Mouse (Mus musculus) c-Kit-positive CD71-negative TER-119-negative erythroid progenitor cells, embryonic 14.5 days (primary cell): ENCODE data around the gene Rnf213.
A peak's percentile ranks its signal among the peaks of the same experiment; 100 is the strongest.
"Not testable (repeated sequence)": the region's sequence is repeated elsewhere in the genome, so short reads cannot be mapped to it uniquely, and the experiment has no call there.

Experiments used
- DNase-seq: peaks from one replicate; pipeline ENCODE4 v3.0.0-alpha.2; 2013; ENCODE audit warnings: low read depth

The Rnf213 gene

GRCm38 (mm10) chr11:119392800-119393482 lies at the start of gene Rnf213:
Gene Rnf213, plus strand, starts transcription at chr11:119393100.
- peak; percentile 69 for DNase-seq

DNA sequence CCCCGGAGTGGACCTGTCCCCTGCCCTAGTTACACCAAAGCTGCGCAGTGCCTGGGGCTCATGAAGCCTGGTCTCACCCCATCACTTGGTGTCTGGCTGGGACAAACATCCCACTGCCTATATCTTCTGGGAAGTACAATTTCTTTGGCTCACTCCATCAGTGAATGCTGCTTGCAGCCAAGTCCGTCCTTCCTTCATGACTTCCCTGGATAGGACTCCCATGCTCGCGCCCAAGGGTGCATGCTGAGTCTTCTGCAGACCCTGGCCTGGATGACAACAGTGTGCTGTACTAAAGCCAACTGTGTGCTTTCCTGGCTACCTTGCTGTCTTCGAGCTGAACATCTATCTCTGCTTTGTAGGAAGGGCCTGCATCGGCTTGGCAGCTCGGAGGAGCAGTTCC lies 48.7 kb upstream of the Rnf213 start:
- DNase-seq, result no peak

GRCm38 (mm10) chr11:119344865-119345264 lies 48.0 kb upstream of the Rnf213 start:
- no peak for DNase-seq

DNA sequence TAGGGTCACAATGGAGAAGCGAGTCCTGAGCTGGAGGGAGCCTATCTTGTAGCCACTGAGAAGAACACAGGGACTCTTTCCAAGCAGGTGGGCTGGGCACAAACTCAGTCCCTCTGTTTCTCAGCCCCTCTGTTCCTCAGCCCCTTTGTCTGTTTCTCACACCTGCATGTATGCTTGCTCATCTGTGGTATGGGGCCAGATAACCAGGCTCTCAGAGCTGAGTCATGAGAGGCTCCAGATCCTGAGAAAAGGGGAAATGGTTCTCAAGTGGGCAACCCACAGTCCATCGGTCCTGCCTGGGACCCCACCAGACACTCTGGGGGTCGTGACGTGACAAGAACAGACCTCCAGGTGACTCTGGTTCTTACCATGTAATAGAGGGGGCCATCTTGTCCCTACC lies 45.8 kb upstream of the Rnf213 start:
- DNase-seq, result no peak

DNA sequence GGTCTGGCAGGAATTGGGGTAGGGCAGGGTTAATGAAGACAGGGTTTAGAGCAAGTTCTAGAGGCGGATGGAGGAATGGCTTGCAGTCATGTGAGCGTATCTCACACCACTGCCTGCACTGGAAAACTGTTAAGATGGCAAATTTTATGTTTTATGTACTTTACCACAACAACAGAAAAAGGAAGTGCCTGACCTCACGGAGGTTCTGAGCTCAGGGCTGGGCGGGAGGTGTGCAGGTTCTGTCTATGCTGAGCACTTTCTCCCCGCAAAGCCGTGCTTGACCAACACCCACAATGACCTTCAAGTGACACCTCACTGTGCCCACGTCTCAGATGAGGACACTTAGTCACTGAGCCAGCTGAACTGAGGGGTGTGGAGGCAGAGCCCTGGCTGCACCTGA lies 40.8 kb upstream of the Rnf213 start:
- no peak for DNase-seq

- DNase-seq, result no peak
Measured at GRCm38 (mm10) chr11:119353946-119354345, 39.0 kb upstream of the Rnf213 start.

- DNase-seq, result peak; percentile 73
Measured at GRCm38 (mm10) chr11:119354798-119355442, 38.0 kb upstream of the Rnf213 start.

GRCm38 (mm10) chr11:119355443-119356385 lies 37.2 kb upstream of the Rnf213 start, which contains the start of the genes Sgsh and Slc26a11:
Gene Sgsh, minus strand, starts transcription at chr11:119355536.
Gene Slc26a11, plus strand, starts transcription at chr11:119355557.
- peak; percentile 55 for DNase-seq

DNA sequence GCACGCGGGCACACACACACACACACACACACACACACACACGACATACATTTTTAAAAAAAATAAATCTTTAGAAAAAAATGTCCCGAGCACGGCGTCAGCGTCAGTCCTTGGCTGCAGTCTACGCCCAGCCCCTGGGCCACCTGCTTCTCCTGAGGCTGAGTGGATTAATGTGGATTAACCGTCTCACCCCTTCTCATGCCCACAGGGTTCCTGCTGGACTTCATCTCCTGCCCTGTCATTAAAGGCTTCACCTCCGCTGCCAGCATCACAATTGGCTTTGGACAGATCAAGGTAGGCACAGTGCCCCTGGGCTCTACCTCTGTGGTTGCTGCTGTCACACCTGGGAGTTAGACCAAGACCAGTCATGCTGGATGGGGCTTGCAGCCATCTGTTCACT lies 33.8 kb upstream of the Rnf213 start:
- no peak for DNase-seq

DNA sequence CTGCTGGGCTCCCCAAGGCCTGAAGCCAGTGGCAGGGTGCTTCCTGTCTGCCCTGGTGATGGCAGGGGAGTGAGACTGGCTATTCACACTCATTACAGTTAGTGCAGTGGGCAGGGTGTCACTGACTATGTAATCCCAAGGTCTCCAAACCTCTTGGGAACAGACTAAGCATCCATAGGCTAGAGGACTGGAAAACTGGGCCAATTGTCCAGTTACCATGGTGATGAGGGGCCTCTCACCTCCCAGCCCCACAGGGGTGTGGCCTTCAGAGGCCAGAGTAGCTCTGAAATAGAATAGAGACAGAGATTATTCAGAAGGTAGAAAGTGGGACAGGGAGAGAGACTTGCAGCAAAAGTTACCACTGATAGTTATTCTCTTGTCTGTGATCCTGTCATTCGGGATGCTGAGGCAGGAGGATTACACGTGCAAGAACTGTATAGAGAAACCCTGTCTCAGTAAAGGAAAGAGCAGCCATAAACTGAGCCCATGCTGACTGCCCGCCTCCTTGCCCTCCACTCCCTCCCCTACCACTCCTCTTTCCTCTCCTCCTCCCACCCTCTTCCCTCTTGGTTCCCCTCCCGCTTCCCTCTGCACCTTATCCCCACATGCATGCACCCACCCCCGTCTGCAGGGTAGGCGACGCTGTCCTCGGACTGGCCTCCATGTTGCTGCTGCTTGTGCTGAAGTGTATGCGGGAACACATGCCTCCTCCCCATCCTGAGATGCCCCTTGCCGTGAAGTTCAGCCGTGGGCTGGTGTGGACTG lies 29.9 kb upstream of the Rnf213 start:
- DNase-seq, result no peak

DNA sequence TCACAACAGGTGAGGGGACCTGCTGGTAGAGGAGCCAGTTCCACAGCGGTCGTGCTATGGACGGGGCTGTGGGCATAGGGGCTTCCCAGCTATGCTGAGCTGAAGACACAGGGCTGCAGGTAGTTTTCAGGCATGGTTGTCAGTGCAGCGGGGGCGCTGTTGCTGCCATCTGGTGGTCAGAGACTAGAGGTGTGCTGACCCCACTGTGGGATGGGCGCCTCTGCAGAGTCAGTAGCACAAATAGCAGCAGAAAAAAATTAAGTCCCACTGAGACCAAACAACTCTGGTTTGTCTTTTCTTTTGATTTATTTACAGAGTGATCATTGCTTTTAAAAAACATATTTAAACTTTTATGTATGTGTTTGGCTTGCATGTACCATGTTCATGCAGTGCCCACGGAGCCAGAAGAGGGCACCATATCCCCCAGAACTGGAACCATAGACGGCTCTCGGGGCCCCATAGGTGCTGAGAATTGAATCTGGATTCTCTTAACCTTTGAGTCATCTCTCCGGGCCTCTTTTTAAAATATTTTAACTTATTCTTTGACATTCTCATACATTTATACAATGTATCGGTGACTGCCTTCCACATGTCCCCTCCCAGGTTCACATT lies 29.3 kb upstream of the Rnf213 start:
- peak; percentile 76 for DNase-seq

- no peak for DNase-seq
Measured at GRCm38 (mm10) chr11:119375425-119375824, 17.5 kb upstream of the Rnf213 start.

DNA sequence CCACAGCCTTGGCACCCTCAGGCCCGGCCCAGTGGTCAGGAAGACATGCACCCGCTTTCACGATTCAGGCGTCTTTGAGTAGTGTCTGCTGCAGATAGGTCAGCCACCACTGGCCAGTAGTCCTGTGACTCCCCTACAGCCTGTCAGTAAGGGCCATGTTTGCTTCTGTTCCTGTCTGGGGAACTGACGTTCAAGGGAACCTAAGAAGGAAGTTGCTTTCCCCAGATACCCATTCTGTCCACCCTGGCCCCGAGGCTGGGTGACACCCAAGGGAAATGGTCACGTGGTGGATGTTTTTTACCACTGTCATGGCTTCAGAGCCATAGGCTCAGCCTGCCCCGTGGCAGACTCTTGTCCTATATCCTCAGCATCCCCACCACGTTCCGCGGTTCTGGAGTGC lies 15.6 kb upstream of the Rnf213 start:
- no peak for DNase-seq

- DNase-seq, result no peak
Measured at GRCm38 (mm10) chr11:119378551-119378950, 14.3 kb upstream of the Rnf213 start.

- DNase-seq, result no peak
Measured at GRCm38 (mm10) chr11:119381631-119382337, 11.1 kb upstream of the Rnf213 start.

DNA sequence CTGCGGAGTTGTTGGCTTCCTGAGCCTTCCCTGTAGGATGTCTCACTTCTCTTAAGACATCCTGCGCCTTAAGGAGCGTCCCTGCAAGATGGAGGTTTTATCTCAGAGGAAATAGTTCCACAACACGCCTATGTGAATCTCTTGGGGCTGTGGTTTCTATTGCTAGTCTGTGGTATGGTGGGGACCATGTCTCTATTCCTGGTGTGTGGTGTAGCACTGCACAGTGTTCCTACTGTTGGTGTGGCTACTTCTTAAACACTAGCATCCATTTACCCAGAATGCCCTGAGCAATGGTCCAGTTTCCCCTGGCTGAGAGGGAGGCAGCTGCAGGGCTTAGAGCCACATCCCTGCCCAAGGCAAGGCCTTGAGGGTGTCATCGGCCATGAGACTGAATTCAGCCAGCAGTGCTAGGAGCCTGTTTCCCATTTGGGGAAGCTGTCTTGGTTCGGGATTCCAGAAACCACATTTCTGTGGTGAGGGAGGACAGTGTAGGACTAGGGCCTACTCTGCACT lies 10.5 kb upstream of the Rnf213 start:
- no peak for DNase-seq

DNA sequence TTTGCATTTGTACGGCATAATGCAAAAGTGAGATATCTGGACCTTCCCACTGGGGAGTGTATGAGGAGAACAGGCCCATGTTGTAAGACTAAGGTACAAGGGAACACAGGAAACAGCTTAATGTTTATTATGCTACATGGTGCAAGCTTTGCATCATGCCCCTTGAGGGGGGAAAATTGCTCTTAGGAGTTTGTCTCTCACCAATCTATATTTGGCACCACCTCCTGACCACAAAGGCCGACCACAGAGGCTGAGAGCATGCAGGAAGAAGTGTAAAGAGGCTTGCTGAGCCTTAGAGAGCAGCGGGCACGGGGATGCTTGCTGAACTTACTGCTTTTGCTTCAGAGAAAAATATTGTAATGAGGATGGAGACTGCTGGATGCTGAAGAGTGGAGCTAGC lies 8.0 kb upstream of the Rnf213 start:
- peak; percentile 54 for DNase-seq

- no peak for DNase-seq
Measured at GRCm38 (mm10) chr11:119386306-119386705, 6.6 kb upstream of the Rnf213 start.

DNA sequence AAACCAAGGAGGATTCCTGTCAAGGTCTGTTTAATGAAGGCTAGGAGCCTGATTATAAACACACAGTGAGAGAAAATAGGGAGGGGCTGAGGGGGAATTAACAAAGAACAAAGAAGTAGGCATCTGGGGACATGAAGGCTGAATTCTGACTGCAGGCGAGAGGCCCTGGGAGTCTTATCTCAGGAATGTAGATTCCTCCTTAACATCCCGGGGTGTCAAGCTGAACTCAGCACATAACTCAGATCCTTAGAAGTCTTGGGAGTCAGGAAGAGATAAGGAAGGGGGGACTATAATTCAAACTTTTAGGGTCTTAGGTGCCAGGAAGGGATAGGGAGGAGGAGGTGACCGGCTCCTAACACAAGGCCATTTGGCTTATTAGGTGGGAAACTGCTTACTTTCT lies 5.6 kb upstream of the Rnf213 start:
- not testable (repeated sequence) for DNase-seq

- no peak for DNase-seq
Measured at GRCm38 (mm10) chr11:119389851-119390270, 3.0 kb upstream of the Rnf213 start.
